Mouse (Mus musculus): ENCODE measurements around the gene Ndst2. TPM values are rescaled to one million over a fixed set of nuclear protein-coding genes. Genes with fewer than 3 reads are reported as not detected.

The Ndst2 gene
- polyA plus RNA-seq (2015; fragmentation: Nextera tagmentation; extraction: Ambion mirVana), result 20.4 and 21.9 TPM in 2 replicates

- peak within 1 kb of the TSS; percentile 79 for H3K4me3 ChIP-seq (replicated peaks)
- no peaks in the 10 kb centered on the region for H3K9me3 ChIP-seq
- H3K4me2 ChIP-seq (replicated peaks), result peak within 1 kb of the TSS; percentile 85
- H3K27ac ChIP-seq, result peak within 1 kb of the TSS; percentile 96
- WGBS, result under 1% methylated on average over 81 of the region's 81 CpGs
- H3K36me3 ChIP-seq, result peaks cover 17% of the 10 kb centered on the region
- peak within 1 kb of the TSS; percentile 92 for H3K9ac ChIP-seq
- peak; percentile 98 for ATAC-seq
- no peaks in the 10 kb centered on the region for H3K27me3 ChIP-seq (replicated peaks)
- H3K4me1 ChIP-seq (replicated peaks), result peaks cover 21% of the 10 kb centered on the region
Measured at GRCm38 (mm10) chr14:20733952-20734774, at the start of gene Ndst2. TSS of gene Ndst2 (minus strand) at chr14:20734562.

- Histone ChIP-seq H3K36me3 (peaks cover 19% of the 10 kb centered on the region), H3K27me3 (replicated peaks) (no peaks in the 10 kb centered on the region), H3K9me3 (no peaks in the 10 kb centered on the region), H3K4me1 (replicated peaks) (peaks cover 25% of the 10 kb centered on the region), H3K27ac (no peak overlapping the region), H3K4me3 (replicated peaks) (no peak overlapping the region), H3K9ac (no peak overlapping the region), H3K4me2 (replicated peaks) (no peak overlapping the region)
- no peak for ATAC-seq
- WGBS, result 88% methylated on average over 6 of the region's 6 CpGs
Measured at GRCm38 (mm10) chr14:20783526-20783925, 49.2 kb upstream of the Ndst2 start.

GRCm38 (mm10) chr14:20782860-20783259 is 48.5 kb upstream of the Ndst2 start:
- Histone ChIP-seq H3K4me1 (replicated peaks) (peaks cover 25% of the 10 kb centered on the region), H3K36me3 (peaks cover 25% of the 10 kb centered on the region), H3K4me3 (replicated peaks) (no peak overlapping the region), H3K4me2 (replicated peaks) (no peak overlapping the region), H3K9me3 (no peaks in the 10 kb centered on the region), H3K27me3 (replicated peaks) (no peaks in the 10 kb centered on the region), H3K27ac (no peak overlapping the region), H3K9ac (no peak overlapping the region)
- 85% methylated on average over 7 of the region's 7 CpGs for WGBS
- no peak for ATAC-seq

DNA sequence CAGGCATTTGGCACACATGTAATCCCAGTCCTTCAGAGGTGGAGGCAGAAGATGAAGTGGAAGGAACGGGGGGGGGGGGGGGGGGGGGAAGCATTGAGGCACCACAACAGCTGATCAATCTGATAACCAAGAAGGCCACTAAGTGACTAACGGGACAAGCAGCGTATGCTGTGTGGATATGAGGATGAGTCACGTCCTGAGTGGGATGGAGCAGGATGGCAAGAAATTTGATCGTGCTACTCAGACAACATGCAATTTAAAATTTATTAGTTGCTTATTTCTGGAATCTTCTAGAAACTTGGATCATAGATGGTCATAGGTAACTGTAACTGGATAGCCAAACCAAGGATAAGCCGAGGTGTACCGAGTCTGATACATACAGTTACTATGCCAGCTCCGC is 45.9 kb upstream of the Ndst2 start:
- ATAC-seq, result no peak
- H3K36me3 ChIP-seq, result peaks cover 27% of the 10 kb centered on the region
- no peak overlapping the region for H3K4me2 ChIP-seq (replicated peaks)
- H3K4me3 ChIP-seq (replicated peaks), result no peak overlapping the region
- no peaks in the 10 kb centered on the region for H3K27me3 ChIP-seq (replicated peaks)
- peaks cover 5% of the 10 kb centered on the region for H3K4me1 ChIP-seq (replicated peaks)
- H3K9ac ChIP-seq, result no peak overlapping the region
- no peak overlapping the region for H3K27ac ChIP-seq
- H3K9me3 ChIP-seq, result no peaks in the 10 kb centered on the region
- WGBS, result 85% methylated on average over 8 of the region's 8 CpGs

GRCm38 (mm10) chr14:20778496-20778895 is 44.1 kb upstream of the Ndst2 start:
- WGBS, result 90% methylated on average over 8 of the region's 8 CpGs

DNA sequence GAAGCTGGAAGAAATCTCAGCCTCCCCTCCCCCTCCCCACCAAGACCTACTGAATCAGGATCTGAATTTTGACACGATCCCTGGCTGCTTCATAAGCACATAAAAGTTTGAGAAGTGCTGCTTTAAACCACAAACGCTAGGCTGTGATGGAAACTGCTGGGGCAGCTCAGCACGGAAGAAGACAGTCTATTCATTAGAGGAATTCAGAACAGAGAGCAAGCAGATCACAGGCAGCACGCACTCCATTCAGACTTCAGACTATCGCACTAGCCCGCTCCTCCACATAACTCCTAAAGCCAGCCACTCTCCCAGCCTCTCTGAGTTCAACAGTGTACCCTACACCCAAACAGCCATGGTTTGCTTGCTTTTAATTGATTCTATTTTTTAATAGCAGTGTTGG is 41.3 kb upstream of the Ndst2 start:
- H3K36me3 ChIP-seq, result peaks cover 20% of the 10 kb centered on the region
- no peak for ATAC-seq
- H3K4me2 ChIP-seq (replicated peaks), result no peak overlapping the region
- H3K27me3 ChIP-seq (replicated peaks), result no peaks in the 10 kb centered on the region
- H3K9me3 ChIP-seq, result no peaks in the 10 kb centered on the region
- no peak overlapping the region for H3K27ac ChIP-seq
- H3K9ac ChIP-seq, result no peak overlapping the region; the same call in 1 of the 2 replicates
- 45% methylated on average over 6 of the region's 6 CpGs for WGBS
- H3K4me1 ChIP-seq (replicated peaks), result peaks cover 6% of the 10 kb centered on the region
- H3K4me3 ChIP-seq (replicated peaks), result no peak overlapping the region

More at GRCm38 (mm10) chr14:20778496-20778895, 44.1 kb upstream of the Ndst2 start:
- no peak overlapping the region for H3K9ac ChIP-seq
- no peak for ATAC-seq
- no peak overlapping the region for H3K4me2 ChIP-seq (replicated peaks)
- peaks cover 23% of the 10 kb centered on the region for H3K36me3 ChIP-seq
- H3K9me3 ChIP-seq, result no peaks in the 10 kb centered on the region
- H3K27ac ChIP-seq, result no peak overlapping the region
- H3K27me3 ChIP-seq (replicated peaks), result no peaks in the 10 kb centered on the region
- peaks cover 3% of the 10 kb centered on the region for H3K4me1 ChIP-seq (replicated peaks)
- no peak overlapping the region for H3K4me3 ChIP-seq (replicated peaks)

GRCm38 (mm10) chr14:20773410-20773809 is 39.0 kb upstream of the Ndst2 start:
- no peak overlapping the region for H3K27ac ChIP-seq
- H3K4me1 ChIP-seq (replicated peaks), result peaks cover 6% of the 10 kb centered on the region
- H3K9ac ChIP-seq, result no peak overlapping the region
- 62% methylated on average over 3 of the region's 3 CpGs for WGBS
- no peaks in the 10 kb centered on the region for H3K27me3 ChIP-seq (replicated peaks)
- ATAC-seq, result peak; percentile 66; the same call in 1 of the 2 replicates
- peaks cover 22% of the 10 kb centered on the region for H3K36me3 ChIP-seq
- H3K4me2 ChIP-seq (replicated peaks), result no peak overlapping the region
- H3K4me3 ChIP-seq (replicated peaks), result no peak overlapping the region
- no peaks in the 10 kb centered on the region for H3K9me3 ChIP-seq

- no peaks in the 10 kb centered on the region for H3K27me3 ChIP-seq (replicated peaks)
- H3K4me1 ChIP-seq (replicated peaks), result peaks cover 6% of the 10 kb centered on the region
- peaks cover 19% of the 10 kb centered on the region for H3K36me3 ChIP-seq
- no peak overlapping the region for H3K9ac ChIP-seq
- WGBS, result 72% methylated on average over 6 of the region's 6 CpGs
- no peak overlapping the region for H3K27ac ChIP-seq
- H3K9me3 ChIP-seq, result no peaks in the 10 kb centered on the region
- no peak overlapping the region for H3K4me2 ChIP-seq (replicated peaks)
- no peak overlapping the region for H3K4me3 ChIP-seq (replicated peaks)
- no peak for ATAC-seq
Measured at GRCm38 (mm10) chr14:20772808-20773207, 38.4 kb upstream of the Ndst2 start.

GRCm38 (mm10) chr14:20771941-20772340 is 37.6 kb upstream of the Ndst2 start:
- H3K27ac ChIP-seq, result no peak overlapping the region
- no peak for ATAC-seq
- no peak overlapping the region for H3K4me2 ChIP-seq (replicated peaks)
- peaks cover 13% of the 10 kb centered on the region; the same call in 1 of the 2 replicates for H3K36me3 ChIP-seq
- no peak overlapping the region for H3K4me3 ChIP-seq (replicated peaks)
- no peaks in the 10 kb centered on the region for H3K27me3 ChIP-seq (replicated peaks)
- WGBS, result 60% methylated on average over 3 of the region's 3 CpGs
- H3K9me3 ChIP-seq, result no peaks in the 10 kb centered on the region
- peaks cover 6% of the 10 kb centered on the region for H3K4me1 ChIP-seq (replicated peaks)
- H3K9ac ChIP-seq, result no peak overlapping the region

DNA sequence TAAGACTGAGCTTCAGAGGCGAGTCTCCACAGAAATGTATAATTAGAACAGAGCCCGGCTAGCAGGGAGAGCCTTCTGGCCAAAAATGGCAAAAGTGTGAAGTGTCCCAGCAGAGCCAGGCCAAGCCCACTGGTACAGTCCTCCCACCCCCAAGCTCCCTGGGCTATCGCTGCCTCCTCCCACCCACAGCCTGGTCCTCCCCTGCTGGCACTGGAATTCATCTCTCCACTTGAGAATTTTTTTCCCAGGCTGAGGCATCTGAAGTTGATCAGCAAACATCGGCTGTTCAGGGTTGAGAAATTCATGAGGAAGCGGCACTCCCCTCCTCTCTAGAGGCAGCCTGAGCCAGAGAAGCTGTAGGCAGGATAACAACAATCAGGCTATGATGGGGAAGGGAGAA is 34.2 kb upstream of the Ndst2 start:
- ATAC-seq, result no peak
- Histone ChIP-seq H3K4me3 (replicated peaks) (no peak overlapping the region), H3K4me1 (replicated peaks) (peaks cover 4% of the 10 kb centered on the region), H3K36me3 (peaks cover 14% of the 10 kb centered on the region), H3K9ac (no peak overlapping the region), H3K9me3 (no peaks in the 10 kb centered on the region), H3K27ac (peak overlapping the region; percentile 56), H3K27me3 (replicated peaks) (no peaks in the 10 kb centered on the region), H3K4me2 (replicated peaks) (no peak overlapping the region)
- WGBS, result 61% methylated on average over 5 of the region's 5 CpGs

- H3K4me1 ChIP-seq (replicated peaks), result no peaks in the 10 kb centered on the region; the same call in 1 of the 2 replicates
- no peak overlapping the region for H3K4me2 ChIP-seq (replicated peaks)
- no peak overlapping the region for H3K4me3 ChIP-seq (replicated peaks)
- peaks cover 18% of the 10 kb centered on the region for H3K36me3 ChIP-seq
- peak overlapping the region; percentile 56 for H3K27ac ChIP-seq
- H3K9ac ChIP-seq, result no peak overlapping the region
- no peaks in the 10 kb centered on the region for H3K9me3 ChIP-seq
- no peaks in the 10 kb centered on the region for H3K27me3 ChIP-seq (replicated peaks)
- WGBS, result 83% methylated on average over 7 of the region's 7 CpGs
- ATAC-seq, result no peak
Measured at GRCm38 (mm10) chr14:20767936-20768335, 33.6 kb upstream of the Ndst2 start.

DNA sequence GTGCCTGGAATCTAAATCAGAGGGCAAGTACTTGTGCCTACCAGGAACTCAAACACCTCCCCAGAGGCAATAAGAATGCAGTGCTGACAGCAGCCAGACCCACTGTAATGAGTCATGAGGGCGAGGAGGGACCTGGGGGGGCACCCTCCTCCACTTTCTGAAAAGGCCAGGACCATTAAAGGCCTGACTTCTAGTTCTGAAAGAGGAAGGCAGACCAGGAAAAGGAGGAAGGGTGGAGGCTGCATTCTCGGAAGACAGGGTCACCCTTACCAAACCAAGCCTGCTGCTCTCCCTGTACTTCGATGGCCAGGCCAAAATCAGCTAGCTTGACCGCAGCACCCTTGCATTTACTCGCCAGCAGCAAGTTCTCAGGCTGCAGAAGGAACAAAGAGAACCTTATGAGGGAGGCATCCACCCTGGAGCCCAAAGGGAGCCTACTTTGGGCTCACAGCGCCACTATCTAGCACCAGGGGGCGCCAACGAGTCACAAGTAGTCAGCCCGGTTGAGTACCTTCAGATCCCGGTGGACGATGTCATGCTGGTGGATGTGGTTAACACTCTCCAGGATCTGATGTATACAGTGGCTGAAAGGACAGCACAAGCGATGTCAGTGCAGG is 31.4 kb upstream of the Ndst2 start:
- Histone ChIP-seq H3K4me2 (replicated peaks) (no peak overlapping the region), H3K36me3 (peaks cover 25% of the 10 kb centered on the region), H3K4me3 (replicated peaks) (no peak overlapping the region), H3K9me3 (no peaks in the 10 kb centered on the region), H3K27me3 (replicated peaks) (no peaks in the 10 kb centered on the region), H3K4me1 (replicated peaks) (no peaks in the 10 kb centered on the region), H3K27ac (peak overlapping the region; percentile 51), H3K9ac (no peak overlapping the region)
- peak; percentile 81 for ATAC-seq
- 24% methylated on average over 12 of the region's 12 CpGs for WGBS
